Mouse (Mus musculus): Measurements from ENCODE around the gene Lrrc8b. TPM values are rescaled to one million over a fixed set of nuclear protein-coding genes. Genes with fewer than 3 reads are reported as not detected.

Lrrc8b gene
- polyA plus RNA-seq, 1 experiment: 0.21 TPM

- H3K27me3 ChIP-seq (ENCODE audit: control insufficient read depth): no peaks in the 10 kb centered on the region
- no peak for TF ChIP-seq GATA1 (IDR thresholded peaks at IDR 0.05; ENCODE audit: low read length)
- no peak for TF ChIP-seq TAL1 (IDR thresholded peaks at IDR 0.05; ENCODE audit: low read length)
- no peaks in the 10 kb centered on the region for H3K9me3 ChIP-seq (ENCODE audit: control insufficient read depth, low read length)
- H3K4me3 ChIP-seq (replicated peaks): no peak overlapping the region
- peaks cover 17% of the 10 kb centered on the region for H3K36me3 ChIP-seq (ENCODE audit: control insufficient read depth)
- H3K4me1 ChIP-seq (ENCODE audit: control insufficient read depth): peaks cover 2% of the 10 kb centered on the region; the same call in 1 of the 2 replicates
Observed at GRCm38 (mm10) chr5:105465550-105465949, 50.0 kb downstream of the Lrrc8b start.

GRCm38 (mm10) chr5:105466471-105466902 is 50.9 kb downstream of the Lrrc8b start:
- Histone ChIP-seq H3K36me3 (ENCODE audit: control insufficient read depth) (peaks cover 23% of the 10 kb centered on the region), H3K27me3 (ENCODE audit: control insufficient read depth) (no peaks in the 10 kb centered on the region), H3K9me3 (ENCODE audit: control insufficient read depth, low read length) (no peaks in the 10 kb centered on the region), H3K4me3 (replicated peaks) (no peak overlapping the region), H3K4me1 (ENCODE audit: control insufficient read depth) (peaks cover 2% of the 10 kb centered on the region; the same call in 1 of the 2 replicates)
- TF ChIP-seq GATA1 (IDR thresholded peaks at IDR 0.05; ENCODE audit: low read length) (no peak), TAL1 (IDR thresholded peaks at IDR 0.05; ENCODE audit: low read length) (no peak)

GRCm38 (mm10) chr5:105467271-105467670 is 51.7 kb downstream of the Lrrc8b start:
- Histone ChIP-seq H3K27me3 (ENCODE audit: control insufficient read depth) (no peaks in the 10 kb centered on the region), H3K36me3 (ENCODE audit: control insufficient read depth) (peaks cover 27% of the 10 kb centered on the region), H3K9me3 (ENCODE audit: control insufficient read depth, low read length) (no peaks in the 10 kb centered on the region), H3K4me1 (ENCODE audit: control insufficient read depth) (peaks cover 2% of the 10 kb centered on the region; the same call in 1 of the 2 replicates), H3K4me3 (replicated peaks) (no peak overlapping the region)
- TF ChIP-seq GATA1 (IDR thresholded peaks at IDR 0.05; ENCODE audit: low read length) (no peak), TAL1 (IDR thresholded peaks at IDR 0.05; ENCODE audit: low read length) (no peak)

DNA sequence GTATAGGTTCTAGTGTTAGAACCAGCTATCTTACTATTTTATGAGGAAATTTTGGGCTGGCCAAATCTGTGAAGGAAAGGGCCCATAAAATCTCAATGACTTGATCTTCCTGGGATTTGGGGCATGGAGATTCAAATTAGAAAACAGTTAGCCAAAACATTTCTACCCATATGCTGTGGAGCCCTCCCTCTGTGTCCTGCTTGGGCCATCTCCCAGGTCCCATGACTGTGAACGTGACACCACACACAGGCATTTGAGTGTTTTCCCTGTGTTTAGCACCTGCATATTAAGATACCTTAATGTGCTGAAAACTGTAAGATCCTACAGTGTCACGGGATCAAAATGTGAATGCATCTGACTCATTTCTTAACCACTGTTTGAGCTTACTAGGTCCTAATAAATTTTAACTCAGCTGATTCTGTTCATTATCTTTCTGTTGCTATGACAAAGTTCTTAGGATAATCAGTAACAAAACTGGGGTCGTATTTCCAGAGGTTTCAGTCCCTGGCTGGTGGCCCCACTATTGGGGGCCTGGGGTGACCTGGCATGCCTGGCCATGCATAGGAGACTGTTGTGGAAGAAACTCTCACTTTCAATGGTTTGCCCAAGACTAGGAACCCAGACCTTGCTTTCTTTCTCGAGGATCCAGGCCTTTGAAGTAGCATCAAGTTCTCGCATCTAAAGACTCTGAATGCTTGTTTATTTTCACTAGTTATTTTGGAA is 57.6 kb downstream of the Lrrc8b start:
- Histone ChIP-seq H3K36me3 (ENCODE audit: control insufficient read depth) (peaks cover 36% of the 10 kb centered on the region), H3K4me1 (ENCODE audit: control insufficient read depth) (no peaks in the 10 kb centered on the region), H3K4me3 (replicated peaks) (no peak overlapping the region), H3K27me3 (ENCODE audit: control insufficient read depth) (no peaks in the 10 kb centered on the region), H3K9me3 (ENCODE audit: control insufficient read depth, low read length) (no peaks in the 10 kb centered on the region)
- TF ChIP-seq GATA1 (IDR thresholded peaks at IDR 0.05; ENCODE audit: low read length): no peak
- TF ChIP-seq TAL1 (IDR thresholded peaks at IDR 0.05; ENCODE audit: low read length): no peak

- Histone ChIP-seq H3K27me3 (ENCODE audit: control insufficient read depth) (no peaks in the 10 kb centered on the region), H3K36me3 (ENCODE audit: control insufficient read depth) (peaks cover 60% of the 10 kb centered on the region)
- no peak for TF ChIP-seq GATA1 (IDR thresholded peaks at IDR 0.05; ENCODE audit: low read length)
- TF ChIP-seq TAL1 (IDR thresholded peaks at IDR 0.05; ENCODE audit: low read length): no peak
Observed at GRCm38 (mm10) chr5:105477527-105477926, 62.0 kb downstream of the Lrrc8b start.

DNA sequence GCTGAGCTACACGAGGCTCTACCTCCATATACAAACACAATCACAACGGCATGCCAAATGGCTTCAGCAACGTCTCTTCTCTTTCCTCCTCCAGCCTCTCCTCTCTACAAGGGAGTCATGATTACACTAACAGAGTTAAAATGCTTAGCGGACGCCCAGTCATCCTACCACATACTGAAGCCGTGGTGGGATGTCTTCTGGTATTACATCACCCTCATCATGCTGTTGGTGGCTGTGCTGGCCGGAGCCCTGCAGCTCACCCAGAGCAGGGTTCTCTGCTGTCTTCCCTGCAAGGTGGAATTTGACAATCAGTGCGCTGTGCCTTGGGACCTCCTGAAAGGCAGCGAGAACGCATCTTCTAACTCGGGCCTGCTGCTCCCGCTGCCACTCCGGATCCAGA is 64.1 kb downstream of the Lrrc8b start:
- TF ChIP-seq GATA1 (IDR thresholded peaks at IDR 0.05; ENCODE audit: low read length) (no peak), TAL1 (IDR thresholded peaks at IDR 0.05; ENCODE audit: low read length) (no peak)
- Histone ChIP-seq H3K4me1 (ENCODE audit: control insufficient read depth) (no peaks in the 10 kb centered on the region), H3K36me3 (ENCODE audit: control insufficient read depth) (peaks cover 79% of the 10 kb centered on the region), H3K9me3 (ENCODE audit: control insufficient read depth, low read length) (no peaks in the 10 kb centered on the region; the same call in none of the 2 replicates), H3K27me3 (ENCODE audit: control insufficient read depth) (no peaks in the 10 kb centered on the region), H3K4me3 (replicated peaks) (no peak overlapping the region)

More at GRCm38 (mm10) chr5:105477527-105477926, 62.0 kb downstream of the Lrrc8b start:
- H3K4me1 ChIP-seq (ENCODE audit: control insufficient read depth): no peaks in the 10 kb centered on the region
- no peaks in the 10 kb centered on the region; the same call in none of the 2 replicates for H3K9me3 ChIP-seq (ENCODE audit: control insufficient read depth, low read length)
- no peak overlapping the region for H3K4me3 ChIP-seq (replicated peaks)

- TF ChIP-seq GATA1 (IDR thresholded peaks at IDR 0.05; ENCODE audit: low read length) (no peak), TAL1 (IDR thresholded peaks at IDR 0.05; ENCODE audit: low read length) (no peak)
- Histone ChIP-seq H3K9me3 (ENCODE audit: control insufficient read depth, low read length) (no peaks in the 10 kb centered on the region; the same call in none of the 2 replicates), H3K4me3 (replicated peaks) (no peak overlapping the region), H3K27me3 (ENCODE audit: control insufficient read depth) (no peaks in the 10 kb centered on the region), H3K36me3 (ENCODE audit: control insufficient read depth) (peaks cover 88% of the 10 kb centered on the region), H3K4me1 (ENCODE audit: control insufficient read depth) (no peaks in the 10 kb centered on the region)
Observed at GRCm38 (mm10) chr5:105480561-105480960, 65.0 kb downstream of the Lrrc8b start.

- Histone ChIP-seq H3K4me3 (replicated peaks) (no peak overlapping the region), H3K27me3 (ENCODE audit: control insufficient read depth) (no peaks in the 10 kb centered on the region), H3K4me1 (ENCODE audit: control insufficient read depth) (no peaks in the 10 kb centered on the region), H3K36me3 (ENCODE audit: control insufficient read depth) (peaks cover 91% of the 10 kb centered on the region), H3K9me3 (ENCODE audit: control insufficient read depth, low read length) (no peaks in the 10 kb centered on the region; the same call in none of the 2 replicates)
- TF ChIP-seq GATA1 (IDR thresholded peaks at IDR 0.05; ENCODE audit: low read length): no peak
- TF ChIP-seq TAL1 (IDR thresholded peaks at IDR 0.05; ENCODE audit: low read length): no peak
Observed at GRCm38 (mm10) chr5:105483632-105484031, 68.1 kb downstream of the Lrrc8b start.

GRCm38 (mm10) chr5:105484247-105484646 is 68.7 kb downstream of the Lrrc8b start:
- TF ChIP-seq TAL1 (IDR thresholded peaks at IDR 0.05; ENCODE audit: low read length) (no peak), GATA1 (IDR thresholded peaks at IDR 0.05; ENCODE audit: low read length) (no peak)
- H3K36me3 ChIP-seq (ENCODE audit: control insufficient read depth): peaks cover 90% of the 10 kb centered on the region

More at GRCm38 (mm10) chr5:105484247-105484646, 68.7 kb downstream of the Lrrc8b start:
- no peaks in the 10 kb centered on the region; the same call in none of the 2 replicates for H3K9me3 ChIP-seq (ENCODE audit: control insufficient read depth, low read length)
- no peak overlapping the region for H3K4me3 ChIP-seq (replicated peaks)
- H3K4me1 ChIP-seq (ENCODE audit: control insufficient read depth): no peaks in the 10 kb centered on the region
- H3K27me3 ChIP-seq (ENCODE audit: control insufficient read depth): no peaks in the 10 kb centered on the region
